Mouse (Mus musculus): Measurements from ENCODE around the gene Znhit6. TPM values are rescaled to one million over a fixed set of nuclear protein-coding genes. Genes with fewer than 3 reads are reported as not detected.

The Znhit6 gene
- polyA plus RNA-seq, 1 experiment from 2014 or later: 38.0 TPM

DNA sequence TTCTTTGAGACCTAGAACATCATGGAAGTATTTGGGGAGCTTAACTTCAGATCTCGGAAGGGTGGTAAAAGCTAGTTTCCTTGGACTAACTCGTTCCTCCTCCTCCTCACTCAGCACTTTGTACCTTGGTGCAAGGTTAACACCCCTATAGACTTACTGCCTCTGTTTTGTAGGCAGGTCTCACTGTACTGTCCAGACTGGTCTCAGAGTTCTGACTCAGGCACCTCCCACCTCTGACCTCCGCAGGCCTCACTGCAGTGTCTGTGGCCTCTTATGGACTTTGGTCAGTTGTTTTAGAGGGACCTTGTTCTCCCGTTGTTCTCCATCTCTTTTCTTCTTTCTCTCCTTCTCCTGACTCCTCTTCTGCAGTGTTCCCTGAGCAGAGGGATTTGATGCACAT lies 7.0 kb downstream of the Znhit6 start:
- H3K4me2 ChIP-seq: no peak overlapping the region
- H3K36me3 ChIP-seq (replicated peaks): peaks cover 31% of the 10 kb centered on the region
- H3K4me1 ChIP-seq: 0 out of 2 replicates have a peak, but pooled peaks cover under 1% of the 10 kb centered on the region
- ATAC-seq (replicated peaks): peak; percentile 29; the same call in 1 of the 2 replicates
- no peak overlapping the region for H3K9ac ChIP-seq
- no peaks in the 10 kb centered on the region for H3K27me3 ChIP-seq (replicated peaks)
- WGBS: 88% methylated on average over 4 of the region's 4 CpGs
- H3K4me3 ChIP-seq: no peak overlapping the region
- H3K27ac ChIP-seq: no peak overlapping the region
- H3K9me3 ChIP-seq: no peaks in the 10 kb centered on the region

DNA sequence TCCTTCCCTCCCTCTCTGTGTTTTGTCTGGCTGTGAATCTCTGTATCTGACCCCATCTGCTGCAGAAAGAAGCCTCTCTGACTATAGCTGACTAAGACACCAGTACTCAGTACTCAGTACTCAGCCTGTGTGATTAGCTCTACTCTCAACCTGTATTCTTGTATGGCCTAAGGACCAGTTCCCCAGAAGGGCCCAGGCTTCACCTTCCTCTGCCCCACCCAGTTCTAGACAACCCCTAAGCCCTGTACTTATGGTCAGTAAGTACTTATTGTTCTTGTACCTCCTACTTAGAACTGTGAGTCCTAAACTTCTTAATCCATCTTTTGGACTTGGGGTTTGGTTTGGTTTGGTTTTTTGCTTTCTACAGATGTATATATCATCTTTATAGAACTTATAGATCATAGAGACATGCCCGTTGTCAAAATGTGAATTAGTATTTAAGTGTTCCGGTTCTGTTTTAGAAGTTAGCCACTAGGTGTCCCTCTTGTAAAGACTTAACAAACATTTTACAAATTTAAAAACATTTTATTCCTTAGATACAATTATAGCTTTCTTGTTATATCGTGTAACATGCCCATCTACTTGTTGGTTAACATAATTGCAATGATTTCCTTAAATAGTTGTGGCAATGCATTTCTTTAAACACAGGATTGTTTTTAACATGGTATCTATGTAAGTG lies 7.7 kb downstream of the Znhit6 start:
- Histone ChIP-seq H3K4me1 (no peaks in the 10 kb centered on the region), H3K4me2 (no peak overlapping the region), H3K27ac (no peak overlapping the region), H3K4me3 (no peak overlapping the region), H3K27me3 (replicated peaks) (no peaks in the 10 kb centered on the region), H3K36me3 (replicated peaks) (peaks cover 28% of the 10 kb centered on the region), H3K9ac (no peak overlapping the region), H3K9me3 (no peaks in the 10 kb centered on the region)
- ATAC-seq (replicated peaks): peak; percentile 54; the same call in 1 of the 2 replicates
- WGBS: 64% methylated on average over 3 of the region's 3 CpGs

DNA sequence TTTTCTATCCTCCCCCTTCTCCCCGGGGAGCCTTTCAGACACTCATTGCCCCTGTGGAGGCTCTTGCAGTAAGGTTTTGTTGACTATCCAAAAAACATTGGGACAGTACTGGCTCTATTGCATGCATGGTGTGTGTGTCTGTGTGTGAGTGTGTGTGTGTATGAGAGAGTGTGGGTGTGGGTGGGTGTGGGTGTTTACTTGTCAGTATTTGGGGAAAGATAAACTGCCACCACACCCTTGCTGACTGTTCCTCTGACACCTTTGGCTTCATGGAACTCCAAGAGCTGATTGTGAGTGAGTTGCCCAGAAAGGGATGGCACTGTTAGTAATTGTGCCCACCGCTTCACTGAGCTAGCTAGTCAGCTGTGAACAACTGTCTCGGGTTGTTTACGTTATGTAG lies 14.6 kb downstream of the Znhit6 start:
- no peak overlapping the region for H3K4me3 ChIP-seq
- no peak overlapping the region for H3K4me2 ChIP-seq
- H3K9ac ChIP-seq: no peak overlapping the region
- 94% methylated on average over 4 of the region's 4 CpGs for WGBS
- no peak for ATAC-seq (replicated peaks)
- no peak overlapping the region for H3K27ac ChIP-seq
- H3K36me3 ChIP-seq (replicated peaks): peaks cover 33% of the 10 kb centered on the region
- H3K27me3 ChIP-seq (replicated peaks): no peaks in the 10 kb centered on the region
- no peaks in the 10 kb centered on the region for H3K4me1 ChIP-seq
- H3K9me3 ChIP-seq: no peaks in the 10 kb centered on the region

DNA sequence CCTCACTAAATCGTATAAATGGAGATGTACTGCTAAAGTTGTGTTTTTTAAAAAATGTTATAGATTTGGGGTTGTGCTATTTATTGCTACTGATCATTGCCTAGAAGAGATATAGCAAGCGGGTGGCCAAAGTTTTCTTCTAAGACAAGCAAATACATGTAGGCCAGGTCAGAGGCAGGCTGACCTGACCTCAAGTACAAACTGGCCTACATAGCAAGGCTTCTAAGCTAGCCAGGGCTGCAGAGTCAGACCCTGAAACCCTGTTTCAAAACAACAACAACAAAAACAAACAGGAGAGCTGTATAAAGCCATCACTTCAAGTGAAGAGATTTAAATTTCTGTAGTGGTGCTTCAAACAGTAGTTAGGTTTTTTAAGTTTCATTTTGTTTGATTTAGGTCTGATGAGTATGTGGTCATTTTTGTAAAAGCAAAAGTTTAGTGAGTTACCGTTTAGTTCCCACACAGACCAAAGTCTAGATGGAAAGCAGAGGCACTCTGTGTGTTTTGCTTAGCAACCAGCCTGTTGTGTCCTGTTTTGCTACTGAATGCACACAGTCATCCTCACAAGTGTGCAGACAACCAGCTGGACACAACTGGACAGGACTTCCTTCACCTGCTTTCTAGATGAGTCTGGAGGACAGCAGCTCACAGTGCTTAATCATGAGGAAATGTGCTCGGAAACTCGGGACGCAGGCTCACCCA lies 16.0 kb downstream of the Znhit6 start:
- Histone ChIP-seq H3K4me3 (no peak overlapping the region), H3K4me2 (no peak overlapping the region), H3K4me1 (no peaks in the 10 kb centered on the region), H3K27me3 (replicated peaks) (no peaks in the 10 kb centered on the region), H3K9ac (no peak overlapping the region), H3K36me3 (replicated peaks) (peaks cover 26% of the 10 kb centered on the region), H3K27ac (no peak overlapping the region), H3K9me3 (no peaks in the 10 kb centered on the region)
- 89% methylated on average over 6 of the region's 6 CpGs for WGBS
- ATAC-seq (replicated peaks): no peak

DNA sequence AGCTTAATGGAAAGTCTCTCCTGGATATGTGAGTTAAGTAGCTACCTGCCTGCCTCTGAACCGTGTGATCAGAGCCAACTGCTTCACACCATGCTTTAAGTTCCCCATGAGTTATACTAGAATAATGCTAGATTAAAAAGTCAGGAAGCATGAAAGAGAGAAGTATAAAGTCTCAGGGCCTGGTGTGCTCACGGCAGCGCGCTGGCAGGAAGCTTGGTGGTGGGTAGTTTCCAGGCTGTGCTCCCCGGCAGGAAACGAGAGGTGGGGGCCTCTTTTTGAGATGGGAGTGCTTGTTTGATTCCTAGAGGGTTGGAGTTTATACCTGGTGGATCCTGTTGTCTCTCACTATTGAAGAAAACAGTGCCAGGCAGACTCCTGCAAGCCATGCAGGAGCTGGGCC lies 19.3 kb downstream of the Znhit6 start:
- Histone ChIP-seq H3K36me3 (replicated peaks) (peaks cover 32% of the 10 kb centered on the region), H3K9me3 (no peaks in the 10 kb centered on the region), H3K4me3 (no peak overlapping the region), H3K27me3 (replicated peaks) (no peaks in the 10 kb centered on the region), H3K9ac (no peak overlapping the region), H3K4me2 (no peak overlapping the region), H3K27ac (no peak overlapping the region), H3K4me1 (no peaks in the 10 kb centered on the region)
- ATAC-seq (replicated peaks): no peak
- WGBS: 94% methylated on average over 6 of the region's 6 CpGs

DNA sequence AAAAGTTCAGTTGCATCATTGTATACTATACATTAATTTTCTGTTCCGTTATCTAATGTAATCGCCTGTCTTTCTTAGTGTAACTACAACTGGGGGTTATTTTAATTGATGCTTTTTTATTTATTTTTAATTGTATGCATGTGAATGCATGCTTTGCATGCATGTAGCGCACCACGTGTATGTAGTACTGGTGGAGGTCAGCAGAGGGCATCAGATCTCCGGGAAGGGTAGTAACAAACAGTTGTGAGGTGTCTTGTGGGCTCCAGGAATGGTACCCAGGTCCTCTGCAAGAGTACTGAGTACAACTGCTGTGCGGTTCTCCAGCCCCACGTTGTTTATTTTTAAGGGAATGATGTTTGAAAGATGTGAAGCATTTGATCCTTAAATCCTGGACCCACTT lies 23.1 kb downstream of the Znhit6 start:
- H3K27me3 ChIP-seq (replicated peaks): no peaks in the 10 kb centered on the region
- H3K9me3 ChIP-seq: no peaks in the 10 kb centered on the region
- no peak overlapping the region for H3K9ac ChIP-seq
- no peak overlapping the region for H3K4me2 ChIP-seq
- ATAC-seq (replicated peaks): no peak
- H3K36me3 ChIP-seq (replicated peaks): peaks cover 32% of the 10 kb centered on the region
- H3K4me1 ChIP-seq: peaks cover 11% of the 10 kb centered on the region
- 97% methylated on average over 7 of the region's 7 CpGs for WGBS
- H3K4me3 ChIP-seq: no peak overlapping the region
- H3K27ac ChIP-seq: no peak overlapping the region

DNA sequence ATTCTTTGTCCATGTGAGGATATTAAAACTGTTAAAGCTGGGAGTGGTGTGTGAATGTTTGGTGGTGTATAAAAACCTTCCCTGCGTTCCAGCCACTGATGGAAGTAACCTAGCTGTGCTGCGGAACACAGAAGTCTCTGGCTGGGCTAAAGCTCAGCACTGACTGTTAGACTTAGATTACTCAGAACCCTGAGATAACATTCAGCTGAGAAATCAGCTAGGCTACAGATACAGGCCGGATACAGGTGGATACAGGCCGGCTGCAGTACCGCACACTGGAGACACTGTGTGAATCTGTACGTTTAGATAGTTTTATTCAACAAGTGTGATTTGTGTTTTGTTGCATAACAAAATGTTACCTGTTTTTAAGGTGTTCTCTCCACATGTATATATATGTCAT lies 24.8 kb downstream of the Znhit6 start:
- Histone ChIP-seq H3K4me1 (peaks cover 11% of the 10 kb centered on the region), H3K9ac (no peak overlapping the region), H3K27me3 (replicated peaks) (no peaks in the 10 kb centered on the region), H3K4me3 (no peak overlapping the region), H3K27ac (no peak overlapping the region), H3K36me3 (replicated peaks) (peaks cover 19% of the 10 kb centered on the region), H3K9me3 (no peaks in the 10 kb centered on the region), H3K4me2 (no peak overlapping the region)
- ATAC-seq (replicated peaks): no peak
- 95% methylated on average over 6 of the region's 6 CpGs for WGBS

DNA sequence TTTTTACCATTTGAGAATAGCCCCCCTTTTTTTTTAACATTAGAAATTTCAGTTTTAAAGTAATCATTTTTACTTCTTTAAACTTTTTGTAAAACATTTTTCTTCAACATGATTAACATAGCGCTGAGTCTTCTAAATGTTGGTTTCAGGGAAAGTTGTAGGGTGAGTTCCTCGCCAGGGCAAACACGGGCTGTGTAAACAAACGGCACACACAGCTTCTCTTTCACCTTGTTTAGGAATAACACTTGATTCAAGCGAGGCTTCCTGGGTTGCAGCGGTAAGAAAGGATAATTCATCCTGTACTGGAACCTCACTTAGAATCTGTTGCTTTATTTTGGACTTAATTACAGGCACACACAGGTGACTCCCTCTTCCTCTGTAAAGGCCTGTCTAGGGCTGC lies 25.3 kb downstream of the Znhit6 start:
- 88% methylated on average over 6 of the region's 6 CpGs for WGBS
- ATAC-seq (replicated peaks): 0 out of 2 replicates have a peak, but pooled peaks have one; percentile 18
- Histone ChIP-seq H3K27ac (no peak overlapping the region), H3K4me1 (peaks cover 11% of the 10 kb centered on the region), H3K9ac (no peak overlapping the region), H3K4me2 (no peak overlapping the region), H3K36me3 (replicated peaks) (peaks cover 17% of the 10 kb centered on the region), H3K27me3 (replicated peaks) (no peaks in the 10 kb centered on the region), H3K4me3 (no peak overlapping the region), H3K9me3 (no peaks in the 10 kb centered on the region)

DNA sequence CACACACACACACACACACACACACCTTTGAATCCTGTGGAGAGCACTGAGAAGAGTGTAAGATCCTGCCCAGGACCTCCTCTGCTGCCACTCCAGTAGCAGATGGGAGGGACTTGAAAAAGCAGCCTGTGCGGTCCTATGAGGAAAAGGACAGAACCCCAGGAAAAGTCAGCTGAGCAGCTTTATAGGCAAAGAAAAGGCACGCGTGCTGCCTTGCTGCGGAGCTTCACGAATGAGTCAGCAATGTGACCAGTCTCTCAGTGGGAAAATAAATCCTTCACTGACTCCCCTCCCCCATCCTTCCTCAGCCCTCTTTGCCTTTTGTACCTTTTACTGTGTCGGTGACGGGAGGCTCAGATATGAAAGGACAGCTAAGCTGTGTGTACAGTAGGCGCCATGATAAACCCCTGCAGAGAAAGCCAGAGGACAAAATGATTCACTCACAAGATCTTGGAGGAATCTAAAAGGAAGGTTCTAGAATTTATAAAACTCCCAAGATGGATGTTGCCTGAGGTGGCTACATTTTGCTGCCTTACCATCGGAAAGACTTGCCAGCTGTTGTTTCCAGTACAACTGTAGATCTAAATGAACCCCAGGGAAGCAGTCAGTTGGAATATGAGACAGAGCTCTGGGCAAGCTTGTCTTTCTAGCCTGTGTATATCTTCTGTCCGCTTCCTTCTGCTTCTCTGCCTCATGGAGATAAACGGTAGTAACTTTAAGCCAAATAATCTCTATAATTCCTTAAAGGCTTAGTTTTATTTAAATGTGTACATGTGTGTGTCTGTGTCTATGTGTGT lies 26.6 kb downstream of the Znhit6 start:
- ATAC-seq (replicated peaks): peak; percentile 72

DNA sequence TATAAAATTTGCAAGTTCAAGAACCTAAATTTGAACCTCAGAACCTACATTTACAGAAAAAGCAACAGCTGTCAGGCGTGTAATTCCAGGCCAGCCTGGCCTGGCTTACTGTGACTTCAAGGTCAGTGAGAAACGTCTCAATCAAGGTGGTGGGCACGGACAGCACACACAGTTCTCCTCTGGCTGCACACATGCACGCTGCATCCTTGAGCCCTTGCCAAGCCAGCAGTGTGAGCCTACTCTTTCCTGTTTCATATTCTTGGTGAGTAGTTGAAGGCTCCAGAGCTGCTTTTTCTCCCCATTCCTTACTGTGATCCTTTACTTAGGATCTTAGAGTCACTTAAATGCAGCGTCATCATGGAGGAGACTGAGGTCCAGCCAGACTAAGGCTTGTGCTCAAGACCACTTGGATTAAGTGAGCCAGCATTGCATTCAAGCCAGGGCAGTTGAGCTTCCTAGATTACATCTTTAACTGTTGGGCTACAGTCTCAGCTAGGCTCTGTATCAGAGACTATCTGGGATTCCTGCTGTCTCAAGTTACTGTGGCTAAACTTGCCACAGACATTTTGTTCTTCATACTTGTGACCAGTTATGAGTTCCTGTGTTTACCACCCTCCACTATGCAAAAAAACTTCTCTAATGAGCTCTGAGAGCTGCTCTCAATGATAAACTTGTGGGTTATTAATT lies 29.6 kb downstream of the Znhit6 start:
- WGBS: 84% methylated on average over 5 of the region's 5 CpGs
- no peak for ATAC-seq (replicated peaks)
- H3K9me3 ChIP-seq: no peaks in the 10 kb centered on the region
- peaks cover 11% of the 10 kb centered on the region for H3K4me1 ChIP-seq
- H3K4me2 ChIP-seq: no peak overlapping the region
- H3K36me3 ChIP-seq (replicated peaks): peaks cover 9% of the 10 kb centered on the region; the same call in 1 of the 2 replicates
- H3K27me3 ChIP-seq (replicated peaks): no peaks in the 10 kb centered on the region
- no peak overlapping the region for H3K27ac ChIP-seq
- H3K4me3 ChIP-seq: no peak overlapping the region
- H3K9ac ChIP-seq: no peak overlapping the region

More for the DNA sequence above, 26.6 kb downstream of the Znhit6 start:
- Histone ChIP-seq H3K9ac (no peak overlapping the region), H3K27ac (no peak overlapping the region; the same call in 1 of the 2 replicates), H3K36me3 (replicated peaks) (peaks cover 22% of the 10 kb centered on the region), H3K4me1 (peaks cover 11% of the 10 kb centered on the region), H3K4me3 (no peak overlapping the region), H3K9me3 (no peaks in the 10 kb centered on the region), H3K27me3 (replicated peaks) (no peaks in the 10 kb centered on the region), H3K4me2 (no peak overlapping the region)
- 57% methylated on average over 11 of the region's 11 CpGs for WGBS

DNA sequence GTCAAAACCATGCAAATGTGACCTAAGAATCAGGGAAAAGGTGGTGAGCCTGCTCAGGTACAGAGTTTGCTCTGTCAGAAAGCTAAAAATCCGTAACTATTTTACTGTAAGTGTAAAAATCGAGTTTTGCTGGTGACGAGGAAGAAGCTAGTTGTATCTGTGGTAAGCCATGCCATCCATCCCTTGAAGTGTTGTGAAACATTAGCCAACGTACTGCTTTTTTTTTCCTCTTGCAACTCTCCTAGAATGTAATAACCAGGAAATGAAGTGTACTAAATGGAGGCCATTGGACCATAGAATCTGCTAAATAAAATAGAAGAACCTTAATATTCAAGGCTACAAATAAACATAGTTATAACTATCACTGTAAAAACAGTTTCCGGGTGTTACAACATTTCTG lies 32.3 kb downstream of the Znhit6 start:
- no peak overlapping the region for H3K27ac ChIP-seq
- H3K4me1 ChIP-seq: no peaks in the 10 kb centered on the region
- no peaks in the 10 kb centered on the region for H3K27me3 ChIP-seq (replicated peaks)
- H3K36me3 ChIP-seq (replicated peaks): peaks cover 6% of the 10 kb centered on the region; the same call in 1 of the 2 replicates
- no peak overlapping the region for H3K4me2 ChIP-seq
- H3K4me3 ChIP-seq: no peak overlapping the region
- H3K9ac ChIP-seq: no peak overlapping the region
- H3K9me3 ChIP-seq: no peaks in the 10 kb centered on the region
- ATAC-seq (replicated peaks): no peak
- WGBS: 93% methylated on average over 5 of the region's 5 CpGs

DNA sequence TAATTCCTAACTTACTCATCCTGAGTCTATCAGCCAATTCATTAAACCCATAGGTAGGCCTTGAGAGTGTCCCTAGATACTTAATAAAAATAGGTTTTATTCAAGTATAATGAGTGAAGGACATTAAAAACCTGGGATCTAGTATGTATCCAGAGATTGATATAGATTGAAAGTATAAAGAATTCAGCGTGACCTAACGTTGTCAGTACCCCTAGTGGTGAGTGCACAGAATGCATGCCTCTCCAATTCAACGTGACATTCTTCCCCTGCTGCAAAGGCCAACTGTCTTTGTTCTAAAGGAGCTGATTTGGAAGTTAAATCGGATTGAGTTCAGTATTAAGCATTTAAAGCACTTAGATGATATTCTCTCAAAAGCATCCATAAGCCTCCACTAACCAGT lies 36.7 kb downstream of the Znhit6 start:
- 0 out of 2 replicates have a peak, but pooled peaks have one; percentile 38 for ATAC-seq (replicated peaks)
- Histone ChIP-seq H3K4me2 (no peak overlapping the region), H3K27ac (no peak overlapping the region), H3K9me3 (no peaks in the 10 kb centered on the region), H3K4me1 (peaks cover 16% of the 10 kb centered on the region), H3K27me3 (replicated peaks) (no peaks in the 10 kb centered on the region), H3K4me3 (no peak overlapping the region), H3K36me3 (replicated peaks) (no peaks in the 10 kb centered on the region), H3K9ac (no peak overlapping the region)
- WGBS: 21% methylated on average over 4 of the region's 4 CpGs

Data from midbrain, embryonic 15.5 days (tissue).